In the genomic region with DNA sequence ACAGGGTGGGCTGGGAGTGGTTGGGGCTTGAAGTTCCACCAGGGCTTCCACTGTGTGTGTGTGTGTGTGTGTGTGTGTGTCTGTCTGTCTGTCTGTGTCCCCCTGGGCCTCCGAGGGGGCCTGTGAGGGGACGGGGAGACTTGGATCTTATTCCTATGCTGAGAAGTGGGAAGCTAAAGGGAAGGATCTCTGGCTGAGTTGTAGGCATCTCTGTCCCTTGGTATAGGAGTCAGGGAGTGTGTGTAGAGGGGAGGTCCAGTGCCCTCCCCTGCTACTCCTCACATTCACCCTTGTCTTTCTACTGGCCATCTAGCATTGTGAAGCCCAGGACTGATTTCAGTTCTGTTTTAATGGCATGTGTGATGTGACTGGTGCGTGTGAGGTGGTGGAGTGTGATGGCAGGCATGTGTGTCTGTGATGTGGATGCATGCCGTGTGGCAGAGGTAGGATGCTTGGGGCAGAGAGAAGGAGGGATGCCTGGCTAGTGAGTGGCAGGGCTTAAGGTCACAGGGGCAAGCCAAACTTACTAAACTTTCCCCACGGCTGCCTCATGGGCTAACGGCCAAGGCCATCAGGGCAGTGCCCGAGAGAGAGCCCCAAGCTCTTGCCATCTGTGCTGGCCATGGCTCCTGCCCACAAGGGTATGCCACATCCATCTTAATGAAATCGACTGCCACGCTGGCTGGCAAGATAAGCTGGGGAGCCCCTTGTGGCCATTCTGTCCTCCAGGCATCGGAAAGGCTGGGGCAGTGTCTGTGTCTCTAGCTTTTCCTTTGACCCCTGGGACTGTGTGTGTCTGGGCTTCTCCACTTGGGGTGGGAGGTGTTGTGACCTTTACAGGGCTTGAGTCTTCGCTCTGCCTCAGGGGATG, we compare ENCODE assay signal across 8 mouse cellular contexts. TPM values are rescaled to one million over a fixed set of nuclear protein-coding genes. Genes with fewer than 3 reads are reported as not detected.
DNase-seq lines count a peak whose midpoint lies in the region; ATAC-seq and TF ChIP-seq lines count a peak whose summit lies in the region.

No protein-coding gene starts in this region.

- peak; percentile 49 for DNase-seq in cerebellum, adult 9-11 months
- no peak for DNase-seq in right cerebral cortex, postnatal 4 days
- DNase-seq in layer of hippocampus, adult 11-12 months (ENCODE audit: low spot score) = no peak

- H3K9ac ChIP-seq in forebrain, embryonic 13.5 days = peak overlapping the region; percentile 51; the same call in 1 of the 2 replicates
- 0 out of 2 replicates have a peak overlapping the region, but pooled peaks have one; percentile 31 for H3K9ac ChIP-seq in midbrain, embryonic 12.5 days (replicated peaks)

- no peaks in the 10 kb centered on the region for H3K27me3 ChIP-seq in C2C12 (ENCODE audit: control insufficient read depth, insufficient read depth, insufficient read length)
- H3K27me3 ChIP-seq in forebrain, embryonic 13.5 days = peaks cover 8% of the 10 kb centered on the region
- peaks cover 67% of the 10 kb centered on the region for H3K27me3 ChIP-seq in midbrain, embryonic 12.5 days

- peak overlapping the region; percentile 42 for H3K4me2 ChIP-seq in forebrain, embryonic 13.5 days
- peak overlapping the region; percentile 38; the same call in 1 of the 2 replicates for H3K4me2 ChIP-seq in midbrain, embryonic 12.5 days (replicated peaks)

- H3K4me1 ChIP-seq in forebrain, embryonic 13.5 days = peaks cover 86% of the 10 kb centered on the region
- H3K4me1 ChIP-seq in midbrain, embryonic 12.5 days = peaks cover 86% of the 10 kb centered on the region

- TF ChIP-seq CTCF in C2C12 (IDR thresholded peaks at IDR 0.05; ENCODE audit: control insufficient read depth, insufficient read depth, insufficient read length) = peak; percentile 14

- no peak overlapping the region for H3ac ChIP-seq in C2C12 (ENCODE audit: control insufficient read depth, insufficient read length, low read depth)

- peak overlapping the region; percentile 77 for H3K27ac ChIP-seq in forebrain, embryonic 13.5 days
- H3K27ac ChIP-seq in midbrain, embryonic 12.5 days (replicated peaks) = peak overlapping the region; percentile 82

- WGBS in forebrain, embryonic 13.5 days = 31% methylated on average over 11 of the region's 11 CpGs
- WGBS in midbrain, embryonic 12.5 days = 28% methylated on average over 11 of the region's 11 CpGs

- H3K79me3 ChIP-seq in C2C12 (ENCODE audit: low read depth) = no peaks in the 10 kb centered on the region

- H3K79me2 ChIP-seq in C2C12 (ENCODE audit: control insufficient read depth, insufficient read depth) = no peaks in the 10 kb centered on the region

- no peaks in the 10 kb centered on the region for H3K36me3 ChIP-seq in C2C12 (ENCODE audit: control insufficient read depth, insufficient read depth)
- H3K36me3 ChIP-seq in forebrain, embryonic 13.5 days (ENCODE audit: poor library complexity, severe bottlenecking) = no peaks in the 10 kb centered on the region
- no peaks in the 10 kb centered on the region for H3K36me3 ChIP-seq in midbrain, embryonic 12.5 days

- no peaks in the 10 kb centered on the region for H3K9me3 ChIP-seq in forebrain, embryonic 13.5 days (replicated peaks)
- H3K9me3 ChIP-seq in midbrain, embryonic 12.5 days = no peaks in the 10 kb centered on the region

- no peak for ATAC-seq in cerebellum, adult (ENCODE audit: insufficient number of reproducible peaks, low FRiP score, low TSS enrichment)
- peak; percentile 1; the same call in 1 of the 2 replicates for ATAC-seq in forebrain, embryonic 13.5 days
- no peak for ATAC-seq in midbrain, embryonic 12.5 days (ENCODE audit: low FRiP score, low read depth)
- no peak for ATAC-seq in monocyte, adult 5-6 weeks (replicated peaks; ENCODE audit: insufficient number of reproducible peaks, low FRiP score, low TSS enrichment, poor library complexity, severe bottlenecking)

- no peak overlapping the region for H3K4me3 ChIP-seq in C2C12 (ENCODE audit: insufficient read depth, poor library complexity, severe bottlenecking)
- no peak overlapping the region for H3K4me3 ChIP-seq in forebrain, embryonic 13.5 days
- H3K4me3 ChIP-seq in midbrain, embryonic 12.5 days = no peak overlapping the region

TF ChIP-seq in C2C12, 6 proteins besides CTCF, POLR2A, EP300 and RAD21:
- TF ChIP-seq MYOD1 (IDR thresholded peaks at IDR 0.05; ENCODE audit: control insufficient read depth, insufficient read length, low read depth) (no peak), USF1 (IDR thresholded peaks at IDR 0.05; ENCODE audit: low read depth) (no peak), FOSL1 (IDR thresholded peaks at IDR 0.05; ENCODE audit: insufficient read depth, low read length, poor library complexity, severe bottlenecking) (no peak), MYOG (IDR thresholded peaks at IDR 0.05; ENCODE audit: control insufficient read depth, extremely low read depth, insufficient read length) (no peak), MAX (IDR thresholded peaks at IDR 0.05) (no peak), CEBPB (IDR thresholded peaks at IDR 0.05; ENCODE audit: low read depth) (no peak)

RNA-seq across cellular contexts. Expression of a gene that starts 12.3 kb away (rescaled TPM):
- polyA plus RNA-seq in C2C12 (2012; fragmentation: generic; extraction: Trizol) = 8.3 TPM
- 3.3 and 4.4 TPM in 2 replicates for polyA plus RNA-seq in forebrain, embryonic 13.5 days (2015; fragmentation: Nextera tagmentation; extraction: Ambion mirVana)
- 3.0 and 3.3 TPM in 2 replicates for polyA plus RNA-seq in midbrain, embryonic 12.5 days (2016; fragmentation: Nextera tagmentation; extraction: Ambion mirVana)
- total RNA-seq in monocyte, adult 5-6 weeks (2017) = 0.32 to 1.8 TPM in 2 of 3 replicates, not detected in the other

RNA-seq across cellular contexts. Expression of a gene that starts 29.1 kb away (rescaled TPM):
- polyA plus RNA-seq in C2C12 (2012; fragmentation: generic; extraction: Trizol) = 309 TPM
- 289 and 311 TPM in 2 replicates for polyA plus RNA-seq in forebrain, embryonic 13.5 days (2015; fragmentation: Nextera tagmentation; extraction: Ambion mirVana)
- polyA plus RNA-seq in midbrain, embryonic 12.5 days (2016; fragmentation: Nextera tagmentation; extraction: Ambion mirVana) = 315 and 316 TPM in 2 replicates
- total RNA-seq in monocyte, adult 5-6 weeks (2017) = 86.9 to 106 TPM (median 100 TPM) in 3 replicates

RNA-seq across cellular contexts. Expression of a gene that starts 36.6 kb away (rescaled TPM):
- polyA plus RNA-seq in C2C12 (2012; fragmentation: generic; extraction: Trizol) = 0.08 TPM
- polyA plus RNA-seq in forebrain, embryonic 13.5 days (2015; fragmentation: Nextera tagmentation; extraction: Ambion mirVana) = 10.4 and 11.3 TPM in 2 replicates
- 8.0 and 8.2 TPM in 2 replicates for polyA plus RNA-seq in midbrain, embryonic 12.5 days (2016; fragmentation: Nextera tagmentation; extraction: Ambion mirVana)
- 0.10 TPM in 1 of 3 replicates, not detected in the others for total RNA-seq in monocyte, adult 5-6 weeks (2017)

RNA-seq across cellular contexts. Expression of a gene that starts 49.6 kb away (rescaled TPM):
- polyA plus RNA-seq in C2C12 (2012; fragmentation: generic; extraction: Trizol) = 0.37 TPM
- 3.0 and 3.9 TPM in 2 replicates for polyA plus RNA-seq in forebrain, embryonic 13.5 days (2015; fragmentation: Nextera tagmentation; extraction: Ambion mirVana)
- polyA plus RNA-seq in midbrain, embryonic 12.5 days (2016; fragmentation: Nextera tagmentation; extraction: Ambion mirVana) = 6.5 and 8.2 TPM in 2 replicates
- total RNA-seq in monocyte, adult 5-6 weeks (2017) = 265 to 357 TPM (median 285 TPM) in 3 replicates
